Mouse (Mus musculus): Measurements from ENCODE around the gene Ifnl2.
"Not testable (repeated sequence)": the region's sequence is repeated elsewhere in the genome, so short reads cannot be mapped to it uniquely, and the experiment has no call there.

DNA sequence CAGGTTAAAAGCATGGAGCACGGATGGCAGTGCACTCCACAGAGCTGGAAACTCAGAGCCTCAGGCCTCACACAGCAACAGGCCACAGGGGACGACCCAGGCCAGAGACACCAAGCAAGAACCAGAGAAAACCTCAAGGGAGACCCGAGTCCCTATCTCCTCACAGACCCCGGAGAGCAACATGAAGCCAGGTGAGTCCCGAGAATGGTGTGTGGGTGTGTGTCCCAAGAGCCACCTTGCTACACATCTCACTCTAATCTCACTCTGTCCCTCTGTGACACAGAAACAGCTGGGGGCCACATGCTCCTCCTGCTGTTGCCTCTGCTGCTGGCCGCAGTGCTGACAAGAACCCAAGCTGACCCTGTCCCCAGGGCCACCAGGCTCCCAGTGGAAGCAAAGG lies 12.3 kb upstream of the Ifnl2 start, which contains the start of gene Ifnl3:
- TF ChIP-seq CTCF (IDR thresholded peaks at IDR 0.05; ENCODE audit: extremely low read depth, insufficient read depth, insufficient read length, insufficient replicate concordance); POLR2A (IDR thresholded peaks at IDR 0.05; ENCODE audit: low read depth, low read length): not testable (repeated sequence)
